Mouse (Mus musculus): ENCODE measurements around the gene Grb14. TPM values are rescaled to one million over a fixed set of nuclear protein-coding genes. Genes with fewer than 3 reads are reported as not detected.

Gene Grb14
- total and polyA plus RNA-seq, 3 experiments = 0.61 to 0.85 (median 0.74) TPM

GRCm38 (mm10) chr2:64974549-64974948 is 50.2 kb downstream of the Grb14 start:
- dilution Hi-C loops (cut with MboI; ENCODE audit: extremely low pct_ligation_motif_present, extremely low pct_unique_long_range_greater_than_20kb, low sequenced_read_pairs) = no loop called here

GRCm38 (mm10) chr2:64973819-64974441 is 50.9 kb downstream of the Grb14 start:
- H3K4me3 ChIP-seq (replicated peaks in 1 of 3; ENCODE audit: low read depth in 2 of 3, low read length in 2 of 3, poor library complexity in 1 of 3) = no peak overlapping the region
- H3K4me1 ChIP-seq (ENCODE audit: control insufficient read depth in 1 of 2, insufficient read depth in 2 of 2) = peaks cover 0 to 2% of the 10 kb centered on the region in 2 experiments; a peak in 1 of 4 replicates
- H3K4me2 ChIP-seq (ENCODE audit: insufficient read depth, low read depth, poor library complexity, severe bottlenecking) = no peak overlapping the region
- H3K27me3 ChIP-seq (replicated peaks) = no peaks in the 10 kb centered on the region
- dilution Hi-C loops (cut with MboI; ENCODE audit: extremely low pct_ligation_motif_present, extremely low pct_unique_long_range_greater_than_20kb, low sequenced_read_pairs) (no loop called here), in situ Hi-C loops (cut with MboI; ENCODE audit: low pct_ligation_motif_present, low pct_unique_long_range_greater_than_20kb, low sequenced_read_pairs) (no loop called here)
- no peak for DNase-seq (ENCODE audit: extremely low read depth)
- H3K36me3 ChIP-seq (replicated peaks in 1 of 2; ENCODE audit: control insufficient read depth in 1 of 2, insufficient read depth in 1 of 2, low read length in 1 of 2) = no peaks in the 10 kb centered on the region
- TF ChIP-seq ZKSCAN1 (IDR thresholded peaks at IDR 0.05; ENCODE audit: borderline replicate concordance, low read depth, low read length) (no peak), MAFK (IDR thresholded peaks at IDR 0.05; ENCODE audit: insufficient replicate concordance, low read length) (no peak), ZC3H11A (IDR thresholded peaks at IDR 0.05; ENCODE audit: low read depth, low read length) (no peak), MEF2A (IDR thresholded peaks at IDR 0.05; ENCODE audit: borderline replicate concordance, low read depth, low read length) (no peak), POLR2A (IDR thresholded peaks at IDR 0.05; ENCODE audit: low read depth, low read length) (no peak)
- no peaks in the 10 kb centered on the region for H3K79me2 ChIP-seq (replicated peaks; ENCODE audit: control insufficient read depth, extremely low read depth, insufficient read depth, poor library complexity, severe bottlenecking)
- no peak overlapping the region for H3K27ac ChIP-seq (ENCODE audit: insufficient read depth, low read depth)
- H3K9ac ChIP-seq (ENCODE audit: insufficient read depth, low read depth) = no peak overlapping the region
- no peaks in the 10 kb centered on the region for H3K9me3 ChIP-seq (replicated peaks; ENCODE audit: low read length)

More at GRCm38 (mm10) chr2:64974549-64974948, 50.2 kb downstream of the Grb14 start:
- Histone ChIP-seq H3K4me1 (ENCODE audit: control insufficient read depth in 1 of 2, insufficient read depth in 2 of 2) (peaks cover 0 to 2% of the 10 kb centered on the region in 2 experiments; a peak in 1 of 4 replicates), H3K9ac (ENCODE audit: insufficient read depth, low read depth) (no peak overlapping the region), H3K27me3 (replicated peaks) (no peaks in the 10 kb centered on the region), H3K4me3 (replicated peaks in 1 of 3; ENCODE audit: low read depth in 2 of 3, low read length in 2 of 3, poor library complexity in 1 of 3) (no peak overlapping the region), H3K36me3 (replicated peaks in 1 of 2; ENCODE audit: control insufficient read depth in 1 of 2, insufficient read depth in 1 of 2, low read length in 1 of 2) (no peaks in the 10 kb centered on the region), H3K79me2 (replicated peaks; ENCODE audit: control insufficient read depth, extremely low read depth, insufficient read depth, poor library complexity, severe bottlenecking) (no peaks in the 10 kb centered on the region), H3K27ac (ENCODE audit: insufficient read depth, low read depth) (no peak overlapping the region), H3K9me3 (replicated peaks; ENCODE audit: low read length) (no peaks in the 10 kb centered on the region), H3K4me2 (ENCODE audit: insufficient read depth, low read depth, poor library complexity, severe bottlenecking) (no peak overlapping the region)
- in situ Hi-C loops (cut with MboI; ENCODE audit: low pct_ligation_motif_present, low pct_unique_long_range_greater_than_20kb, low sequenced_read_pairs) = no loop called here
- DNase-seq (ENCODE audit: extremely low read depth) = no peak
- TF ChIP-seq ZMIZ1 (IDR thresholded peaks at IDR 0.05; ENCODE audit: low read depth, low read length) = no peak
- no peak for TF ChIP-seq SIN3A (IDR thresholded peaks at IDR 0.05; ENCODE audit: low read length)
- no peak for TF ChIP-seq CTCF (conservative IDR thresholded peaks at IDR 0.05 in 1 of 2, IDR thresholded peaks at IDR 0.05 in 1 of 2; ENCODE audit: low read depth in 2 of 2, low read length in 2 of 2)
- no peak for TF ChIP-seq KAT2A (IDR thresholded peaks at IDR 0.05; ENCODE audit: insufficient replicate concordance, low read length)
- no peak for TF ChIP-seq MAX (IDR thresholded peaks at IDR 0.05; ENCODE audit: low read length)
- no peak for TF ChIP-seq JUND (conservative IDR thresholded peaks at IDR 0.05; ENCODE audit: low read depth, low read length)
- TF ChIP-seq POLR2A (IDR thresholded peaks at IDR 0.05; ENCODE audit: low read depth, low read length) = no peak
- no peak for TF ChIP-seq USF1 (IDR thresholded peaks at IDR 0.05; ENCODE audit: low read depth, low read length)
- no peak for TF ChIP-seq ZNF384 (IDR thresholded peaks at IDR 0.05; ENCODE audit: low read depth, low read length)
- TF ChIP-seq E2F4 (IDR thresholded peaks at IDR 0.05; ENCODE audit: insufficient replicate concordance, low read depth, low read length) = no peak
- no peak for TF ChIP-seq TBP (conservative IDR thresholded peaks at IDR 0.05; ENCODE audit: low read depth, low read length)
- TF ChIP-seq MAFK (IDR thresholded peaks at IDR 0.05; ENCODE audit: insufficient replicate concordance, low read length) = no peak
- no peak for TF ChIP-seq UBTF (IDR thresholded peaks at IDR 0.05; ENCODE audit: low read depth, low read length)
- TF ChIP-seq NRF1 (IDR thresholded peaks at IDR 0.05; ENCODE audit: low read depth, low read length) = no peak
- no peak for TF ChIP-seq MXI1 (IDR thresholded peaks at IDR 0.05; ENCODE audit: low read depth, low read length)
